Mouse (Mus musculus): Measurements from ENCODE around the gene Slc46a3. TPM values are rescaled to one million over a fixed set of nuclear protein-coding genes. Genes with fewer than 3 reads are reported as not detected.
A peak's percentile ranks its signal among the peaks of the same experiment; 100 is the strongest.
"Not testable (repeated sequence)": the region's sequence is repeated elsewhere in the genome, so short reads cannot be mapped to it uniquely, and the experiment has no call there.

Gene Slc46a3
- polyA plus RNA-seq, 1 experiment from 2014 or later: 4.4 TPM

- Histone ChIP-seq H3K9ac (replicated peaks; ENCODE audit: low read depth, low read length) (no peak overlapping the region), H3K27ac (ENCODE audit: low read length) (no peak overlapping the region), H3K4me3 (ENCODE audit: low read depth, low read length) (no peak overlapping the region), H3K9me3 (ENCODE audit: control insufficient read depth, low read depth, low read length) (no peaks in the 10 kb centered on the region), H3K4me2 (replicated peaks; ENCODE audit: low read depth, low read length) (no peak overlapping the region), H3K27me3 (ENCODE audit: control insufficient read depth, insufficient read depth, low read length) (no peaks in the 10 kb centered on the region), H3K36me3 (ENCODE audit: control insufficient read depth, insufficient read depth, low read length) (no peaks in the 10 kb centered on the region), H3K4me1 (ENCODE audit: control insufficient read depth, insufficient read depth, low read length) (no peaks in the 10 kb centered on the region)
- 64% methylated on average over 4 of the region's 4 CpGs for WGBS
- ATAC-seq (ENCODE audit: insufficient number of reproducible peaks, insufficient read depth, low FRiP score, low read depth): no peak
These were observed 4.4 kb upstream of the Slc46a3 start for GRCm38 (mm10) chr5:147898968-147899549.

GRCm38 (mm10) chr5:147898254-147898653 is 3.6 kb upstream of the Slc46a3 start:
- Histone ChIP-seq H3K4me3 (ENCODE audit: low read depth, low read length) (no peak overlapping the region), H3K36me3 (ENCODE audit: control insufficient read depth, insufficient read depth, low read length) (no peaks in the 10 kb centered on the region), H3K9ac (replicated peaks; ENCODE audit: low read depth, low read length) (no peak overlapping the region), H3K4me2 (replicated peaks; ENCODE audit: low read depth, low read length) (no peak overlapping the region), H3K27ac (ENCODE audit: low read length) (no peak overlapping the region), H3K4me1 (ENCODE audit: control insufficient read depth, insufficient read depth, low read length) (peaks cover 1% of the 10 kb centered on the region; the same call in 1 of the 2 replicates), H3K27me3 (ENCODE audit: control insufficient read depth, insufficient read depth, low read length) (no peaks in the 10 kb centered on the region), H3K9me3 (ENCODE audit: control insufficient read depth, low read depth, low read length) (no peaks in the 10 kb centered on the region)
- WGBS: 72% methylated on average over 2 of the region's 2 CpGs
- ATAC-seq (ENCODE audit: insufficient number of reproducible peaks, insufficient read depth, low FRiP score, low read depth): no peak

- not testable (repeated sequence) for H3K4me3 ChIP-seq (ENCODE audit: low read depth, low read length); H3K4me1 ChIP-seq (ENCODE audit: control insufficient read depth, insufficient read depth, low read length); H3K27ac ChIP-seq (ENCODE audit: low read length); ATAC-seq (ENCODE audit: insufficient number of reproducible peaks, insufficient read depth, low FRiP score, low read depth); H3K36me3 ChIP-seq (ENCODE audit: control insufficient read depth, insufficient read depth, low read length); H3K4me2 ChIP-seq (replicated peaks; ENCODE audit: low read depth, low read length); H3K27me3 ChIP-seq (ENCODE audit: control insufficient read depth, insufficient read depth, low read length); H3K9me3 ChIP-seq (ENCODE audit: control insufficient read depth, low read depth, low read length); H3K9ac ChIP-seq (replicated peaks; ENCODE audit: low read depth, low read length)
- WGBS: 74% methylated on average over 4 of the region's 4 CpGs
These were observed 1.9 kb upstream of the Slc46a3 start for GRCm38 (mm10) chr5:147896501-147896900.

- H3K27ac ChIP-seq (ENCODE audit: low read length): no peak overlapping the region
- no peaks in the 10 kb centered on the region for H3K27me3 ChIP-seq (ENCODE audit: control insufficient read depth, insufficient read depth, low read length)
- H3K9me3 ChIP-seq (ENCODE audit: control insufficient read depth, low read depth, low read length): no peaks in the 10 kb centered on the region
- H3K4me2 ChIP-seq (replicated peaks; ENCODE audit: low read depth, low read length): peak overlapping the region; percentile 88
- H3K4me1 ChIP-seq (ENCODE audit: control insufficient read depth, insufficient read depth, low read length): peaks cover 6% of the 10 kb centered on the region; the same call in 1 of the 2 replicates
- H3K4me3 ChIP-seq (ENCODE audit: low read depth, low read length): peak overlapping the region; percentile 54; the same call in 1 of the 2 replicates
- 25% methylated on average over 16 of the region's 16 CpGs for WGBS
- H3K36me3 ChIP-seq (ENCODE audit: control insufficient read depth, insufficient read depth, low read length): no peaks in the 10 kb centered on the region
- H3K9ac ChIP-seq (replicated peaks; ENCODE audit: low read depth, low read length): no peak overlapping the region
- no peak for ATAC-seq (ENCODE audit: insufficient number of reproducible peaks, insufficient read depth, low FRiP score, low read depth)
These were observed 1.0 kb upstream of the Slc46a3 start for GRCm38 (mm10) chr5:147895436-147896198.

GRCm38 (mm10) chr5:147893766-147894454 is 705 bp downstream of the Slc46a3 start:
- Histone ChIP-seq H3K27me3 (ENCODE audit: control insufficient read depth, insufficient read depth, low read length) (no peaks in the 10 kb centered on the region), H3K9me3 (ENCODE audit: control insufficient read depth, low read depth, low read length) (no peaks in the 10 kb centered on the region), H3K4me2 (replicated peaks; ENCODE audit: low read depth, low read length) (peak overlapping the region; percentile 88), H3K4me1 (ENCODE audit: control insufficient read depth, insufficient read depth, low read length) (peaks cover 6% of the 10 kb centered on the region; the same call in 1 of the 2 replicates), H3K4me3 (ENCODE audit: low read depth, low read length) (peak overlapping the region; percentile 54), H3K36me3 (ENCODE audit: control insufficient read depth, insufficient read depth, low read length) (no peaks in the 10 kb centered on the region), H3K9ac (replicated peaks; ENCODE audit: low read depth, low read length) (no peak overlapping the region; the same call in 1 of the 2 replicates), H3K27ac (ENCODE audit: low read length) (no peak overlapping the region)
- WGBS: 2% methylated on average over 25 of the region's 25 CpGs
- ATAC-seq (ENCODE audit: insufficient number of reproducible peaks, insufficient read depth, low FRiP score, low read depth): no peak

- no peak overlapping the region for H3K4me2 ChIP-seq (replicated peaks; ENCODE audit: low read depth, low read length)
- peaks cover 6% of the 10 kb centered on the region; the same call in 1 of the 2 replicates for H3K4me1 ChIP-seq (ENCODE audit: control insufficient read depth, insufficient read depth, low read length)
- no peaks in the 10 kb centered on the region for H3K36me3 ChIP-seq (ENCODE audit: control insufficient read depth, insufficient read depth, low read length)
- 10% methylated on average over 9 of the region's 9 CpGs for WGBS
- H3K9me3 ChIP-seq (ENCODE audit: control insufficient read depth, low read depth, low read length): no peaks in the 10 kb centered on the region
- ATAC-seq (ENCODE audit: insufficient number of reproducible peaks, insufficient read depth, low FRiP score, low read depth): no peak
- no peaks in the 10 kb centered on the region for H3K27me3 ChIP-seq (ENCODE audit: control insufficient read depth, insufficient read depth, low read length)
- H3K9ac ChIP-seq (replicated peaks; ENCODE audit: low read depth, low read length): no peak overlapping the region
- no peak overlapping the region for H3K4me3 ChIP-seq (ENCODE audit: low read depth, low read length)
- H3K27ac ChIP-seq (ENCODE audit: low read length): no peak overlapping the region
These were observed 1.5 kb downstream of the Slc46a3 start for GRCm38 (mm10) chr5:147893143-147893542.

- no peak overlapping the region for H3K27ac ChIP-seq (ENCODE audit: low read length)
- no peaks in the 10 kb centered on the region for H3K9me3 ChIP-seq (ENCODE audit: control insufficient read depth, low read depth, low read length)
- H3K4me3 ChIP-seq (ENCODE audit: low read depth, low read length): no peak overlapping the region
- no peak for ATAC-seq (ENCODE audit: insufficient number of reproducible peaks, insufficient read depth, low FRiP score, low read depth)
- 38% methylated on average over 6 of the region's 6 CpGs for WGBS
- peaks cover 6% of the 10 kb centered on the region; the same call in 1 of the 2 replicates for H3K4me1 ChIP-seq (ENCODE audit: control insufficient read depth, insufficient read depth, low read length)
- no peak overlapping the region for H3K4me2 ChIP-seq (replicated peaks; ENCODE audit: low read depth, low read length)
- no peaks in the 10 kb centered on the region for H3K36me3 ChIP-seq (ENCODE audit: control insufficient read depth, insufficient read depth, low read length)
- no peak overlapping the region for H3K9ac ChIP-seq (replicated peaks; ENCODE audit: low read depth, low read length)
- H3K27me3 ChIP-seq (ENCODE audit: control insufficient read depth, insufficient read depth, low read length): no peaks in the 10 kb centered on the region
These were observed 1.9 kb downstream of the Slc46a3 start for GRCm38 (mm10) chr5:147892735-147893134.
